Mouse (Mus musculus): ENCODE results near the gene Zfp747. TPM values are rescaled to one million over a fixed set of nuclear protein-coding genes. Genes with fewer than 3 reads are reported as not detected.
"Not testable (repeated sequence)": the region's sequence is repeated elsewhere in the genome, so short reads cannot be mapped to it uniquely, and the experiment has no call there.

Gene Zfp747
- polyA plus RNA-seq (2012; fragmentation: generic; extraction: Trizol): 5.1 TPM
- long read RNA-seq, experiment 1, partial matches to known transcripts: 0 of 1 reads
- long read RNA-seq, experiment 1, other reads (novel, unspliced or antisense): 0 of 1 reads
- long read RNA-seq, experiment 2, transcript Zfp747-201 (3 exons, 2,684 nt): major isoform, 23 of 29 reads
- long read RNA-seq, experiment 2, partial matches to known transcripts: 0 of 29 reads
- long read RNA-seq, experiment 2, other reads (novel, unspliced or antisense): 6 of 29 reads

GRCm38 (mm10) chr7:127375271-127376245 is at the start of gene Zfp747:
Gene Zfp747, minus strand, starts transcription at chr7:127376050.
- peaks cover 11% of the 10 kb centered on the region for H3K36me3 ChIP-seq (ENCODE audit: control insufficient read depth, insufficient read depth)
- H3ac ChIP-seq (ENCODE audit: control insufficient read depth, insufficient read length, low read depth): peak within 1 kb of the TSS; percentile 80
- H3K27me3 ChIP-seq (ENCODE audit: control insufficient read depth, insufficient read depth, insufficient read length); H3K79me3 ChIP-seq (ENCODE audit: low read depth): not testable (repeated sequence)
- peak within 1 kb of the TSS; percentile 49 for H3K4me3 ChIP-seq (ENCODE audit: insufficient read depth, poor library complexity, severe bottlenecking)
- TF ChIP-seq MAX (IDR thresholded peaks at IDR 0.05) (peak; percentile 68), CTCF (IDR thresholded peaks at IDR 0.05; ENCODE audit: control insufficient read depth, insufficient read depth, insufficient read length) (peak; percentile 28), USF1 (IDR thresholded peaks at IDR 0.05; ENCODE audit: low read depth) (peak; percentile 96)
- H3K79me2 ChIP-seq (ENCODE audit: control insufficient read depth, insufficient read depth): peaks cover 14% of the 10 kb centered on the region

GRCm38 (mm10) chr7:127425291-127425690 is 49.4 kb upstream of the Zfp747 start:
- H3K79me2 ChIP-seq (ENCODE audit: control insufficient read depth, insufficient read depth): no peaks in the 10 kb centered on the region
- no peak for TF ChIP-seq CTCF (IDR thresholded peaks at IDR 0.05; ENCODE audit: control insufficient read depth, insufficient read depth, insufficient read length)
- TF ChIP-seq MYOD1 (IDR thresholded peaks at IDR 0.05; ENCODE audit: control insufficient read depth, insufficient read length, low read depth): no peak
- TF ChIP-seq MYOG (IDR thresholded peaks at IDR 0.05; ENCODE audit: control insufficient read depth, extremely low read depth, insufficient read length): no peak
- TF ChIP-seq CEBPB (IDR thresholded peaks at IDR 0.05; ENCODE audit: low read depth): no peak
- no peak for TF ChIP-seq MAX (IDR thresholded peaks at IDR 0.05)
- no peak for TF ChIP-seq FOSL1 (IDR thresholded peaks at IDR 0.05; ENCODE audit: insufficient read depth, low read length, poor library complexity, severe bottlenecking)
- TF ChIP-seq USF1 (IDR thresholded peaks at IDR 0.05; ENCODE audit: low read depth): no peak
- H3K36me3 ChIP-seq (ENCODE audit: control insufficient read depth, insufficient read depth): no peaks in the 10 kb centered on the region

DNA sequence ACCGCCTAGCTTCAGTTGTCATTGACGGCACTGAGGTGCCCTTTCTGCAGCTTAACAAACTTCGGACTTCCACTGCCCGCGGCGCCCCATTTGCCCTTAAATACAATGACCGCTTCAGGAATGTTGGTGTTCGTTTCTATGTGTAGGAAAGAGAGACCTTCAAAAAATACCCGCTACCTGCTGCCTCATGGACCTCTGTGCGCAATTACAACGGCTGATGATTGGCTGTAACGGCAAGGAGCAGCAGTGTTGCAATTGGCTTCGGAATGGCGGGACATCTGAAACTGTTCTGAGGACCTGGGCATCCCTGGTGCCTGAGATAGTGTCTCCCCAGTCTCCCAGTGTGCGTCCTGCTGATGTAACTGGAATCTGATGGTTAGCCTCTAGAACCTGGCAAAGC is 46.4 kb upstream of the Zfp747 start:
- peak overlapping the region; percentile 55 for H3ac ChIP-seq (ENCODE audit: control insufficient read depth, insufficient read length, low read depth)
- no peaks in the 10 kb centered on the region for H3K79me2 ChIP-seq (ENCODE audit: control insufficient read depth, insufficient read depth)
- no peaks in the 10 kb centered on the region for H3K36me3 ChIP-seq (ENCODE audit: control insufficient read depth, insufficient read depth)
- peak overlapping the region; percentile 57 for H3K4me3 ChIP-seq (ENCODE audit: insufficient read depth, poor library complexity, severe bottlenecking)
- no peaks in the 10 kb centered on the region for H3K27me3 ChIP-seq (ENCODE audit: control insufficient read depth, insufficient read depth, insufficient read length)
- no peaks in the 10 kb centered on the region for H3K79me3 ChIP-seq (ENCODE audit: low read depth)
- TF ChIP-seq MYOG (IDR thresholded peaks at IDR 0.05; ENCODE audit: control insufficient read depth, extremely low read depth, insufficient read length) (no peak), CEBPB (IDR thresholded peaks at IDR 0.05; ENCODE audit: low read depth) (peak; percentile 4)

More at GRCm38 (mm10) chr7:127425291-127425690, 49.4 kb upstream of the Zfp747 start:
- Histone ChIP-seq H3K79me3 (ENCODE audit: low read depth) (no peaks in the 10 kb centered on the region), H3K4me3 (ENCODE audit: insufficient read depth, poor library complexity, severe bottlenecking) (no peak overlapping the region), H3K27me3 (ENCODE audit: control insufficient read depth, insufficient read depth, insufficient read length) (no peaks in the 10 kb centered on the region), H3ac (ENCODE audit: control insufficient read depth, insufficient read length, low read depth) (no peak overlapping the region)

- Histone ChIP-seq H3K79me3 (ENCODE audit: low read depth) (no peaks in the 10 kb centered on the region), H3K27me3 (ENCODE audit: control insufficient read depth, insufficient read depth, insufficient read length) (no peaks in the 10 kb centered on the region), H3ac (ENCODE audit: control insufficient read depth, insufficient read length, low read depth) (peak within 1 kb of the TSS; percentile 81), H3K4me3 (ENCODE audit: insufficient read depth, poor library complexity, severe bottlenecking) (peak within 1 kb of the TSS; percentile 57), H3K36me3 (ENCODE audit: control insufficient read depth, insufficient read depth) (no peaks in the 10 kb centered on the region), H3K79me2 (ENCODE audit: control insufficient read depth, insufficient read depth) (no peaks in the 10 kb centered on the region)
- TF ChIP-seq CTCF (IDR thresholded peaks at IDR 0.05; ENCODE audit: control insufficient read depth, insufficient read depth, insufficient read length) (peak; percentile 14), MYOG (IDR thresholded peaks at IDR 0.05; ENCODE audit: control insufficient read depth, extremely low read depth, insufficient read length) (no peak), CEBPB (IDR thresholded peaks at IDR 0.05; ENCODE audit: low read depth) (no peak)
Measured at GRCm38 (mm10) chr7:127421388-127422191, 45.7 kb upstream of the Zfp747 start, which contains the start of gene Zfp688. Gene Zfp688, minus strand, starts transcription at chr7:127422068.

GRCm38 (mm10) chr7:127411418-127411817 is 35.6 kb upstream of the Zfp747 start:
- Histone ChIP-seq H3K4me3 (ENCODE audit: insufficient read depth, poor library complexity, severe bottlenecking) (no peak overlapping the region), H3K79me2 (ENCODE audit: control insufficient read depth, insufficient read depth) (no peaks in the 10 kb centered on the region), H3K79me3 (ENCODE audit: low read depth) (no peaks in the 10 kb centered on the region), H3K36me3 (ENCODE audit: control insufficient read depth, insufficient read depth) (no peaks in the 10 kb centered on the region), H3ac (ENCODE audit: control insufficient read depth, insufficient read length, low read depth) (no peak overlapping the region), H3K27me3 (ENCODE audit: control insufficient read depth, insufficient read depth, insufficient read length) (no peaks in the 10 kb centered on the region)
- TF ChIP-seq MYOG (IDR thresholded peaks at IDR 0.05; ENCODE audit: control insufficient read depth, extremely low read depth, insufficient read length) (no peak), CTCF (IDR thresholded peaks at IDR 0.05; ENCODE audit: control insufficient read depth, insufficient read depth, insufficient read length) (no peak), MYOD1 (IDR thresholded peaks at IDR 0.05; ENCODE audit: control insufficient read depth, insufficient read length, low read depth) (no peak), USF1 (IDR thresholded peaks at IDR 0.05; ENCODE audit: low read depth) (no peak), CEBPB (IDR thresholded peaks at IDR 0.05; ENCODE audit: low read depth) (no peak), FOSL1 (IDR thresholded peaks at IDR 0.05; ENCODE audit: insufficient read depth, low read length, poor library complexity, severe bottlenecking) (no peak), MAX (IDR thresholded peaks at IDR 0.05) (no peak)

Data from C2C12 (cell line).